Mouse (Mus musculus): Measurements from ENCODE around the gene Fbxo17.

DNA sequence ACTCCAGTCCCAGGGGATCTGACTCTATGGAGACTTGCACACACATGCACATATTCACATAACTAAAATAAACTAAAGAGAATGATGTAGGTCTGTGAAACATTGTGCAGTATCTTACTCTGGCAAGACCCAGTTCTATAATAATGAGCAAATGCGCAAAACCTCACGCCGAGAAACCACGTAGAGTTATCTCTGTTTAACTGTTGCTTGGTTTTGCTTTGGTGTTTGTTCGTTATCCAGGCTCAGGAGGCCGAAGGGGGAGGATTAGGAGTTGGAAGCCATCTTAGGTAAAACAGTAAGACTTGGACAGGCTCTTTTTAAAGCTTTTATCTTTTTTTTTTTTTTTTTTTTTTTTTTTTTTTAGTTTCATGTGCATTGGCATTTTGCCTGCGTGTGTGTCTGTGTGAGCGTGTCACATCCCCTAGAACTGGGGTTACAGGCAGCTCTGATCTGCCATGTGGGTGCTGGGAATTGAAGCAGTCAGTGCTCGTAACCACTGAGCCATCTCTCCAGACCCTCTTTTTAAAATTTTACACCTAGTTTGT, 52.9 kb downstream of the Fbxo17 start:
- TF ChIP-seq CTCF (IDR thresholded peaks at IDR 0.05; ENCODE audit: extremely low read depth, insufficient read depth, insufficient read length, insufficient replicate concordance): no peak
- no peak for TF ChIP-seq POLR2A (IDR thresholded peaks at IDR 0.05; ENCODE audit: low read depth, low read length)
